Mouse (Mus musculus): ENCODE data around the gene Tnr.

DNA sequence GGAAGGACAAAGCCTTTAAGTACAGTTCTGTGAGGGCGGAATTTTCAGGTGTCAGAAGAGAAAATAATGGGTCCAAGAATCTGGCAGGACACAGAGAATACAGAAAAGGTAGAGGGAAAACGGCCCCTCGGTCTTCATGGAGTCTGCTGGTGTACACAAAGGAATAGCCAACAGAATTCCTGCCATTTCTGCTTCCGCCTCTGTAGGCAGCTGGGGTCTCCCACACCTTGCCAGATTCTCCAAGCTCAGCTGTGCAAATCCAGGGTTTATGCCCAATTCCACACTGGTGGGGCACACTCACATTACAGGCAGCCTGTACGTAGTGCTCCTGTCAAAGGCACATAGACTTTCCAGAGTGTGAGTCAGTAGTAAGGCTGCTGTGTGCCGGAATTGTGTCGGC lies 43.6 kb downstream of the Tnr start:
- no peak for TF ChIP-seq POLR2A (IDR thresholded peaks at IDR 0.05; ENCODE audit: low read depth, low read length)
- TF ChIP-seq CTCF (conservative IDR thresholded peaks at IDR 0.05; ENCODE audit: insufficient read depth, insufficient read length, low read depth, low read length), result no peak
